Mouse (Mus musculus): ENCODE data around the gene Ablim1. TPM values are rescaled to one million over a fixed set of nuclear protein-coding genes. Genes with fewer than 3 reads are reported as not detected.
A peak's percentile ranks its signal among the peaks of the same experiment; 100 is the strongest.

The Ablim1 gene
- polyA plus RNA-seq, 1 experiment from 2014 or later: 52.8 TPM

- DNase-seq: no peak
- WGBS: 83% methylated on average over 11 of the region's 11 CpGs
- Histone ChIP-seq H3K9ac (replicated peaks; ENCODE audit: low read length) (no peak overlapping the region), H3K4me2 (ENCODE audit: low read length) (no peak overlapping the region), H3K9me3 (ENCODE audit: control insufficient read depth, low read length) (no peaks in the 10 kb centered on the region), H3K4me1 (ENCODE audit: control insufficient read depth, insufficient read depth, low read length) (peaks cover 3% of the 10 kb centered on the region; the same call in 1 of the 2 replicates), H3K4me3 (replicated peaks; ENCODE audit: low read depth, low read length) (no peak overlapping the region), H3K36me3 (ENCODE audit: control insufficient read depth, insufficient read depth, low read length) (no peaks in the 10 kb centered on the region), H3K27ac (replicated peaks; ENCODE audit: low read depth, low read length) (no peak overlapping the region), H3K27me3 (ENCODE audit: control insufficient read depth, insufficient read depth, low read length) (no peaks in the 10 kb centered on the region)
- ATAC-seq (ENCODE audit: low FRiP score, low TSS enrichment): no peak
Measured at GRCm38 (mm10) chr19:57239176-57239784, 75.4 kb downstream of the Ablim1 start.

- Histone ChIP-seq H3K9ac (replicated peaks; ENCODE audit: low read length) (no peak overlapping the region), H3K9me3 (ENCODE audit: control insufficient read depth, low read length) (no peaks in the 10 kb centered on the region), H3K4me1 (ENCODE audit: control insufficient read depth, insufficient read depth, low read length) (peaks cover 3% of the 10 kb centered on the region; the same call in 1 of the 2 replicates), H3K4me2 (ENCODE audit: low read length) (no peak overlapping the region), H3K4me3 (replicated peaks; ENCODE audit: low read depth, low read length) (no peak overlapping the region), H3K27me3 (ENCODE audit: control insufficient read depth, insufficient read depth, low read length) (no peaks in the 10 kb centered on the region), H3K36me3 (ENCODE audit: control insufficient read depth, insufficient read depth, low read length) (no peaks in the 10 kb centered on the region), H3K27ac (replicated peaks; ENCODE audit: low read depth, low read length) (no peak overlapping the region)
- DNase-seq: no peak
- ATAC-seq (ENCODE audit: low FRiP score, low TSS enrichment): no peak
- 58% methylated on average over 7 of the region's 7 CpGs for WGBS
Measured at GRCm38 (mm10) chr19:57238461-57238860, 76.3 kb downstream of the Ablim1 start.

GRCm38 (mm10) chr19:57237534-57237933 lies 77.2 kb downstream of the Ablim1 start:
- H3K4me2 ChIP-seq (ENCODE audit: low read length): no peak overlapping the region
- H3K27ac ChIP-seq (replicated peaks; ENCODE audit: low read depth, low read length): no peak overlapping the region
- ATAC-seq (ENCODE audit: low FRiP score, low TSS enrichment): no peak
- H3K4me3 ChIP-seq (replicated peaks; ENCODE audit: low read depth, low read length): no peak overlapping the region
- no peaks in the 10 kb centered on the region for H3K36me3 ChIP-seq (ENCODE audit: control insufficient read depth, insufficient read depth, low read length)
- H3K9ac ChIP-seq (replicated peaks; ENCODE audit: low read length): no peak overlapping the region
- H3K4me1 ChIP-seq (ENCODE audit: control insufficient read depth, insufficient read depth, low read length): peaks cover 3% of the 10 kb centered on the region; the same call in 1 of the 2 replicates
- no peak for DNase-seq
- H3K27me3 ChIP-seq (ENCODE audit: control insufficient read depth, insufficient read depth, low read length): no peaks in the 10 kb centered on the region
- 85% methylated on average over 6 of the region's 6 CpGs for WGBS
- no peaks in the 10 kb centered on the region for H3K9me3 ChIP-seq (ENCODE audit: control insufficient read depth, low read length)

GRCm38 (mm10) chr19:57236647-57237046 lies 78.1 kb downstream of the Ablim1 start:
- peak overlapping the region; percentile 25 for H3K4me2 ChIP-seq (ENCODE audit: low read length)

GRCm38 (mm10) chr19:57235931-57236330 lies 78.8 kb downstream of the Ablim1 start:
- H3K4me3 ChIP-seq (replicated peaks; ENCODE audit: low read depth, low read length): no peak overlapping the region
- H3K27me3 ChIP-seq (ENCODE audit: control insufficient read depth, insufficient read depth, low read length): no peaks in the 10 kb centered on the region
- no peaks in the 10 kb centered on the region for H3K36me3 ChIP-seq (ENCODE audit: control insufficient read depth, insufficient read depth, low read length)
- ATAC-seq (ENCODE audit: low FRiP score, low TSS enrichment) (no peak), DNase-seq (no peak)
- no peak overlapping the region for H3K9ac ChIP-seq (replicated peaks; ENCODE audit: low read length)
- H3K4me1 ChIP-seq (ENCODE audit: control insufficient read depth, insufficient read depth, low read length): peaks cover 3% of the 10 kb centered on the region; the same call in 1 of the 2 replicates
- H3K9me3 ChIP-seq (ENCODE audit: control insufficient read depth, low read length): no peaks in the 10 kb centered on the region
- no peak overlapping the region for H3K4me2 ChIP-seq (ENCODE audit: low read length)
- H3K27ac ChIP-seq (replicated peaks; ENCODE audit: low read depth, low read length): no peak overlapping the region
- 88% methylated on average over 2 of the region's 2 CpGs for WGBS

More at GRCm38 (mm10) chr19:57236647-57237046, 78.1 kb downstream of the Ablim1 start:
- Histone ChIP-seq H3K9me3 (ENCODE audit: control insufficient read depth, low read length) (no peaks in the 10 kb centered on the region), H3K9ac (replicated peaks; ENCODE audit: low read length) (no peak overlapping the region), H3K27me3 (ENCODE audit: control insufficient read depth, insufficient read depth, low read length) (no peaks in the 10 kb centered on the region), H3K36me3 (ENCODE audit: control insufficient read depth, insufficient read depth, low read length) (no peaks in the 10 kb centered on the region), H3K4me3 (replicated peaks; ENCODE audit: low read depth, low read length) (no peak overlapping the region), H3K27ac (replicated peaks; ENCODE audit: low read depth, low read length) (peak overlapping the region; percentile 53; the same call in 1 of the 2 replicates), H3K4me1 (ENCODE audit: control insufficient read depth, insufficient read depth, low read length) (peaks cover 3% of the 10 kb centered on the region; the same call in 1 of the 2 replicates)
- ATAC-seq (ENCODE audit: low FRiP score, low TSS enrichment): peak; percentile 37; the same call in 1 of the 2 replicates
- 51% methylated on average over 15 of the region's 15 CpGs for WGBS
- peak; percentile 67 for DNase-seq

- DNase-seq: no peak
- no peaks in the 10 kb centered on the region for H3K36me3 ChIP-seq (ENCODE audit: control insufficient read depth, insufficient read depth, low read length)
- no peaks in the 10 kb centered on the region for H3K27me3 ChIP-seq (ENCODE audit: control insufficient read depth, insufficient read depth, low read length)
- H3K4me1 ChIP-seq (ENCODE audit: control insufficient read depth, insufficient read depth, low read length): no peaks in the 10 kb centered on the region
- no peak overlapping the region for H3K9ac ChIP-seq (replicated peaks; ENCODE audit: low read length)
- no peaks in the 10 kb centered on the region for H3K9me3 ChIP-seq (ENCODE audit: control insufficient read depth, low read length)
- H3K4me3 ChIP-seq (replicated peaks; ENCODE audit: low read depth, low read length): no peak overlapping the region
- H3K27ac ChIP-seq (replicated peaks; ENCODE audit: low read depth, low read length): no peak overlapping the region
- no peak for ATAC-seq (ENCODE audit: low FRiP score, low TSS enrichment)
- no peak overlapping the region for H3K4me2 ChIP-seq (ENCODE audit: low read length)
- WGBS: 47% methylated on average over 4 of the region's 4 CpGs
Measured at GRCm38 (mm10) chr19:57230996-57231395, 83.7 kb downstream of the Ablim1 start.

- Histone ChIP-seq H3K4me2 (ENCODE audit: low read length) (no peak overlapping the region), H3K9ac (replicated peaks; ENCODE audit: low read length) (no peak overlapping the region), H3K9me3 (ENCODE audit: control insufficient read depth, low read length) (no peaks in the 10 kb centered on the region), H3K36me3 (ENCODE audit: control insufficient read depth, insufficient read depth, low read length) (no peaks in the 10 kb centered on the region), H3K4me3 (replicated peaks; ENCODE audit: low read depth, low read length) (no peak overlapping the region), H3K27me3 (ENCODE audit: control insufficient read depth, insufficient read depth, low read length) (no peaks in the 10 kb centered on the region), H3K4me1 (ENCODE audit: control insufficient read depth, insufficient read depth, low read length) (no peaks in the 10 kb centered on the region), H3K27ac (replicated peaks; ENCODE audit: low read depth, low read length) (no peak overlapping the region)
- ATAC-seq (ENCODE audit: low FRiP score, low TSS enrichment) (no peak), DNase-seq (no peak)
- WGBS: 96% methylated on average over 3 of the region's 3 CpGs
Measured at GRCm38 (mm10) chr19:57229161-57229560, 85.6 kb downstream of the Ablim1 start.

GRCm38 (mm10) chr19:57228576-57228975 lies 86.1 kb downstream of the Ablim1 start:
- no peak overlapping the region for H3K4me3 ChIP-seq (replicated peaks; ENCODE audit: low read depth, low read length)
- no peak for ATAC-seq (ENCODE audit: low FRiP score, low TSS enrichment)
- H3K4me1 ChIP-seq (ENCODE audit: control insufficient read depth, insufficient read depth, low read length): no peaks in the 10 kb centered on the region
- no peak overlapping the region for H3K9ac ChIP-seq (replicated peaks; ENCODE audit: low read length)
- no peak overlapping the region for H3K4me2 ChIP-seq (ENCODE audit: low read length)
- H3K27ac ChIP-seq (replicated peaks; ENCODE audit: low read depth, low read length): no peak overlapping the region
- no peak for DNase-seq
- H3K27me3 ChIP-seq (ENCODE audit: control insufficient read depth, insufficient read depth, low read length): no peaks in the 10 kb centered on the region
- 84% methylated on average over 4 of the region's 4 CpGs for WGBS
- no peaks in the 10 kb centered on the region for H3K36me3 ChIP-seq (ENCODE audit: control insufficient read depth, insufficient read depth, low read length)
- H3K9me3 ChIP-seq (ENCODE audit: control insufficient read depth, low read length): no peaks in the 10 kb centered on the region

GRCm38 (mm10) chr19:57224390-57224789 lies 90.3 kb downstream of the Ablim1 start:
- WGBS: 89% methylated on average over 5 of the region's 5 CpGs
- H3K9me3 ChIP-seq (ENCODE audit: control insufficient read depth, low read length): no peaks in the 10 kb centered on the region
- H3K4me1 ChIP-seq (ENCODE audit: control insufficient read depth, insufficient read depth, low read length): peaks cover 5% of the 10 kb centered on the region; the same call in 1 of the 2 replicates
- H3K4me3 ChIP-seq (replicated peaks; ENCODE audit: low read depth, low read length): no peak overlapping the region
- no peak overlapping the region for H3K4me2 ChIP-seq (ENCODE audit: low read length)
- no peak for ATAC-seq (ENCODE audit: low FRiP score, low TSS enrichment)
- H3K27ac ChIP-seq (replicated peaks; ENCODE audit: low read depth, low read length): no peak overlapping the region
- DNase-seq: no peak
- H3K9ac ChIP-seq (replicated peaks; ENCODE audit: low read length): no peak overlapping the region
- H3K27me3 ChIP-seq (ENCODE audit: control insufficient read depth, insufficient read depth, low read length): no peaks in the 10 kb centered on the region
- no peaks in the 10 kb centered on the region for H3K36me3 ChIP-seq (ENCODE audit: control insufficient read depth, insufficient read depth, low read length)
